Mouse (Mus musculus) forebrain, embryonic 12.5 days (tissue): ENCODE measurements around the gene Zfp414. TPM values are rescaled to one million over a fixed set of nuclear protein-coding genes. Genes with fewer than 3 reads are reported as not detected.

Experiments used
- ATAC-seq: fragments of 200-750 bp; cut with Nextera tagmentation; 2 replicates; pipeline ENCODE4 v1.8.0; 2017; ENCODE audit warnings: moderate TSS enrichment; ENCODE audit not compliant: low FRiP score
- H3K27ac ChIP-seq: fragments of 300-500 bp; sonication (generic); 2 replicates; pipeline ENCODE4 v1.5.1; 2016; ENCODE audit warnings: mild to moderate bottlenecking
- H3K27me3 ChIP-seq: fragments of 300-500 bp; sonication (generic); 2 replicates; pipeline ENCODE4 v1.6.1; 2016; ENCODE audit warnings: mild to moderate bottlenecking
- H3K36me3 ChIP-seq: fragments of 300-500 bp; sonication (generic); replicated peaks from 2 replicates; pipeline ENCODE4 v1.6.1; 2016; ENCODE audit warnings: mild to moderate bottlenecking
- H3K4me1 ChIP-seq: fragments of 300-500 bp; sonication (generic); 2 replicates; pipeline ENCODE4 v1.6.1; 2016
- H3K4me2 ChIP-seq: fragments of 300-500 bp; sonication (generic); 2 replicates; pipeline ENCODE4 v1.6.1; 2016; ENCODE audit warnings: mild to moderate bottlenecking, moderate library complexity
- H3K4me3 ChIP-seq: fragments of 300-500 bp; sonication (generic); replicated peaks from 2 replicates; pipeline ENCODE4 v1.5.1; 2016; ENCODE audit warnings: mild to moderate bottlenecking
- H3K9ac ChIP-seq: fragments of 300-500 bp; sonication (generic); 2 replicates; pipeline ENCODE4 v1.6.1; 2016; ENCODE audit warnings: mild to moderate bottlenecking
- H3K9me3 ChIP-seq: fragments of 300-500 bp; sonication (generic); 2 replicates; pipeline ENCODE4 v1.6.1; 2016
- WGBS: fragments of 180-500 bp; shearing (Covaris S2); methylation state at CpG from one replicate; pipeline ENCODE4 v1.1.7; 2016; 5-methylcytosine and 5-hydroxymethylcytosine counted together
- polyA plus RNA-seq: library from polyadenylated mRNA; unstranded; fragments of >200 nt; fragmentation: Nextera tagmentation; extraction: Ambion mirVana; gene quantifications from 2 replicates; pipeline ENCODE4 v1.2.1, GENCODE M21; 2016

Zfp414 gene
- polyA plus RNA-seq, 1 experiment from 2014 or later: 50.6 TPM

DNA sequence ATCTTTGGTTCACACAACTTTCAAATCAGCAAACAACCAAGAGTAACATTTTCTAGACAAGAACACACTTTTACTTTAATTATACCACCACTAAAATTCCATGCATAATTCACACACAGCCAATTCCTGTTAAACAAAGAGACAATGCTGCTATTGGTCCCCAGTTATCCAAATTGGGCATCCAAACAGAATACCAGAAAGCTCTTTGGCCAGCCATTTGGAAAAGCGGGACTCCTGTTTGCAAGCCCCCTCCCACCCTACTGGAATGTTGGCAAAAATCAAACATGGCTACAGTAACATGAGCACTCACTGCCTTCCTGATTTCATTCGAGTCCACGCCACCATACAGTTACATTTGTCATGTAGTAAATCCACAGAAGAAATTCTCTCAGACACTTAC, 40.8 kb downstream of the Zfp414 start:
- Histone ChIP-seq H3K36me3 (peaks cover 38% of the 10 kb centered on the region), H3K4me2 (no peak overlapping the region), H3K9me3 (no peaks in the 10 kb centered on the region), H3K4me1 (0 out of 2 replicates have a peak, but pooled peaks cover 3% of the 10 kb centered on the region), H3K27ac (no peak overlapping the region), H3K9ac (no peak overlapping the region), H3K27me3 (no peaks in the 10 kb centered on the region), H3K4me3 (no peak overlapping the region)
- 93% methylated on average over 3 of the region's 3 CpGs for WGBS
- ATAC-seq: no peak

DNA sequence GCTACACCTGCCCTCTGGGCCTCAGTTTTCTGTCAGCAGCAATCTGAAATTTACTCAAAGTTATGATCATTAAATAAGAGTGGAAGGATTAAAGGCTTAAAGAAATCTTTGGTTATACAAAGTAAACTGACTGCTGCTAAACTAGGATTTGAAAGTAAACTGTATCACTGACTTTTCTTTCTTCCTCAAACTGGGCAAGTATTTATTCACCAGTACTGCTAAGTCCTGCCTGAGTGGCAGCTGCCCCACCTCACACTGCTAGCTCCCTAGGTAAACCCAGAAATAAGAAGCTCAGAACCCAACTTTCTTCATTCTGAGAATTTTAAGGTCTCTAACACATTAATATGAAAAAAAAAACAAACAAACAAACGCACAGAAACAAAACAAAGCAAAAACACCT, 44.9 kb downstream of the Zfp414 start:
- Histone ChIP-seq H3K27me3 (no peaks in the 10 kb centered on the region), H3K4me1 (0 out of 2 replicates have a peak, but pooled peaks cover 6% of the 10 kb centered on the region), H3K4me3 (no peak overlapping the region), H3K9ac (no peak overlapping the region), H3K27ac (no peak overlapping the region), H3K9me3 (no peaks in the 10 kb centered on the region), H3K4me2 (no peak overlapping the region), H3K36me3 (peaks cover 34% of the 10 kb centered on the region)
- 84% methylated on average over 1 of the region's 1 CpGs for WGBS
- no peak for ATAC-seq

DNA sequence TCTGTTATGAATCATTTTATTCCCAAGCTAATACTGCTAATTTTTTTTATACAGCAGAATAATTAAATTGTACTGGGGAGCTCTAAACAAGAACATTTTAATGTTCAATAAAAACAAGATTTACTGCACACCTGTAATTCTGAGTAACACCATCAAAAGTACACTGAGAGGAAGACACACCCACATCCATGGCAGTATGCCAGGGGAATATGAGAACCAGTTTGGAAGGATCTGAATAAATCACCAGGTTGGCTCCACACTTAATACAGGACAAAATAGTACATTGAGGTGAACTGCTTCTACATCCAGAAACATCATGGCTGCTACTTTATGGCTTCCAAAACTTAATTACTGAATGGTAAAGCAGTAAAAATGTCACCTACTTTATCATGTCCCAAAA, 46.6 kb downstream of the Zfp414 start:
- Histone ChIP-seq H3K27me3 (no peaks in the 10 kb centered on the region), H3K9ac (no peak overlapping the region), H3K4me1 (0 out of 2 replicates have a peak, but pooled peaks cover 6% of the 10 kb centered on the region), H3K36me3 (peaks cover 31% of the 10 kb centered on the region), H3K9me3 (no peaks in the 10 kb centered on the region), H3K4me2 (no peak overlapping the region), H3K27ac (no peak overlapping the region), H3K4me3 (no peak overlapping the region)
- ATAC-seq: no peak

DNA sequence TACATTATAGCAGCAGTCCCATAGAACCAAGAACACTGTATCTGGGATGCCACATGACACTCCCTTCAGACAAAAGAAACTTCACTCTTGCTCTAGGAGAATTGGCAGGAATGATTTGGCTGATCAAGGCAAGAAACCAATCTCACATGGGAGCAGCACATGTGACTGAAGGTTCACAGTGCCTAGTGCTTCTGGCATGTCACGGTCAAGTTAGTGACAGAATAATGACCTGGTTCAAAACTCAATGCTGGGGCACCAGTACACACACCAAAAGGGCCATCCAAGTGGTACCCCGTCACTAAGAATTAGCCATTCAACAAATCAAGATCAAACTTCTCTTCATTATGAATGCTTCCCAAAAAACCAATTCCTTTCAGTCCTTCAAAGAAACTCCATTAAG, 47.2 kb downstream of the Zfp414 start:
- Histone ChIP-seq H3K27me3 (no peaks in the 10 kb centered on the region), H3K4me1 (peaks cover 9% of the 10 kb centered on the region; the same call in 1 of the 2 replicates), H3K9ac (no peak overlapping the region), H3K4me3 (no peak overlapping the region), H3K36me3 (peaks cover 31% of the 10 kb centered on the region), H3K27ac (no peak overlapping the region), H3K4me2 (no peak overlapping the region), H3K9me3 (no peaks in the 10 kb centered on the region)
- 96% methylated on average over 2 of the region's 2 CpGs for WGBS
- ATAC-seq: no peak

DNA sequence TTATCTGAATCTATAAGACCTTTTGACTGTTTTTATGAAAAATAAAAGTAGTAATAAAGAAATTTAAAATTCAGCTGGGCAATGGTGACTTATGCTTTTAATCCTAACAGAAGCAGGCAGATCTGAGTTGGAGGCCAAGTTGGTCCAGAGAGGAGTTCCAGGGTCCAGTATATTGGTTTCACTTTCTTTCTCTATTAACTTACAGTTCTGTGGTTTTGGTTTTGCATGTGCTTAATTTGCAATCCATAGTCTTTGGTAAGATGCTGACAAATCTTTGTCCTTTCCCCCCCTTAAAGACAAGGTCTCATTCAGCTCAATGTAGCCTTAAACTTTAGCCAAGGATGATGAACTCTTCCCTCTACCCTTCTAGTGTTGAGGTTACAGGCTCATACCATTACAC, 49.9 kb downstream of the Zfp414 start:
- no peak overlapping the region for H3K4me3 ChIP-seq
- no peaks in the 10 kb centered on the region for H3K27me3 ChIP-seq
- no peak overlapping the region for H3K4me2 ChIP-seq
- no peak for ATAC-seq
- peaks cover 30% of the 10 kb centered on the region for H3K36me3 ChIP-seq
- H3K9me3 ChIP-seq: no peaks in the 10 kb centered on the region
- H3K27ac ChIP-seq: no peak overlapping the region
- no peak overlapping the region for H3K9ac ChIP-seq
- H3K4me1 ChIP-seq: peaks cover 31% of the 10 kb centered on the region

Other genes starting within 250 kb of the Zfp414 start
- 20.7 and 25.7 TPM in 2 replicates for gene Zfp101, start 234.4 kb upstream of the Zfp414 start, polyA plus RNA-seq
- not detected in 2 replicates for gene Actl9, start 196.2 kb upstream of the Zfp414 start, polyA plus RNA-seq
- gene Adamts10, start 104.9 kb upstream of the Zfp414 start, polyA plus RNA-seq: 52.1 and 53.2 TPM in 2 replicates
- 1.7 and 1.8 TPM in 2 replicates for gene Myo1f, start 73.4 kb upstream of the Zfp414 start, polyA plus RNA-seq
- 0.72 and 0.95 TPM in 2 replicates for gene Pram1, start 9.0 kb downstream of the Zfp414 start, polyA plus RNA-seq
- gene Hnrnpm, start 57.8 kb downstream of the Zfp414 start, polyA plus RNA-seq: 490 and 547 TPM in 2 replicates
- 42.4 and 48.7 TPM in 2 replicates for gene March2, start 89.6 kb downstream of the Zfp414 start, polyA plus RNA-seq
- gene Rab11b, start 131.4 kb downstream of the Zfp414 start, polyA plus RNA-seq: 377 and 388 TPM in 2 replicates
- 11.4 and 13.3 TPM in 2 replicates for gene Angptl4, start 152.7 kb downstream of the Zfp414 start, polyA plus RNA-seq
- gene Kank3, start 181.4 kb downstream of the Zfp414 start, polyA plus RNA-seq: 27.3 and 27.8 TPM in 2 replicates
- 686 and 713 TPM in 2 replicates for gene Rps28, start 195.5 kb downstream of the Zfp414 start, polyA plus RNA-seq
- 371 and 397 TPM in 2 replicates for gene Ndufa7, start 195.5 kb downstream of the Zfp414 start, polyA plus RNA-seq
- 54.7 and 55.1 TPM in 2 replicates for gene Cd320, start 214.0 kb downstream of the Zfp414 start, polyA plus RNA-seq
- not detected in 2 replicates for gene Gm7029, start 244.7 kb downstream of the Zfp414 start, polyA plus RNA-seq